Mouse (Mus musculus): ENCODE data around the gene Gm49342. TPM values are rescaled to one million over a fixed set of nuclear protein-coding genes. Genes with fewer than 3 reads are reported as not detected.

Gene Gm49342
- polyA plus RNA-seq (2021; fragmentation: Nextera tagmentation), result not detected in 2 replicates
- long read RNA-seq, experiment 1, partial matches to known transcripts, result 0 of 7 reads
- long read RNA-seq, experiment 1, other reads (novel, unspliced or antisense), result 7 of 7 reads
- long read RNA-seq, experiment 2, result 0 reads

DNA sequence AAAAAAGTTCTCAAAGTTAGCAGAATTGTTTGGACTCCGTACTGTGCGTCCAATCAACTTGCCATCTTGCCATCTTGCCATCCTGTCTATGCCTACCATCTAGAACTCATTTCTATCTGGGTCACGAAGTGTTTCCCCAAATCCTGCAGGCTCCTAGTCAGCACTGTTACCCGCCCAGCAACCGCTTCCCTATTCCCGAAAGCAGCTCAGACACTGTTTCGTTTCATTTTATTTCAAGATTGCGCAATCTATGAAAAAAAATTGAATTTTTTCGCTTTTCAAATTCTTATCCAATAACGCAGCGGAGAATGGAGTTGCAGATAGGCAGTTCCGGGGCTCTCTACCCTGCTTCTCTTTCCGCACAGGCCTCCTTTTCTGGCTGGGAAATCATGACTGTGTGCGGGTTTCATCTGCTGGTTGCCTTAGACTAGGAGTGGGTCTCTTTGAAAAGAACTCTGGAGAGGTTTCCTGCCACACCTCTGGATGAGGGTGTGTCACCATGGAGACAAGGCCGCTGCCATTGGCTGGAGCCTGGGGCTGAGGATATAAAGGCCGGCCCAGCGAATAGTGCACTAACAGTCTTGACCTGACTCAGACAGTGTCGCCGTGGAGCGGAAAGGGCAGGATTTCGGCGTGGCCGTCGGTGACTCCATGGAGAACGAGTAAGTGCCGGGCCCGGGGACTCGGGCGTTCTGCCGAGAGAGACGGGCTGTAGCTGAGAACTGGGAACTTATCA, at the start of gene Gm49342:
Gene Gm49342 (plus strand): TSS at position 586 of the 736 bp plus-strand sequence.

DNA sequence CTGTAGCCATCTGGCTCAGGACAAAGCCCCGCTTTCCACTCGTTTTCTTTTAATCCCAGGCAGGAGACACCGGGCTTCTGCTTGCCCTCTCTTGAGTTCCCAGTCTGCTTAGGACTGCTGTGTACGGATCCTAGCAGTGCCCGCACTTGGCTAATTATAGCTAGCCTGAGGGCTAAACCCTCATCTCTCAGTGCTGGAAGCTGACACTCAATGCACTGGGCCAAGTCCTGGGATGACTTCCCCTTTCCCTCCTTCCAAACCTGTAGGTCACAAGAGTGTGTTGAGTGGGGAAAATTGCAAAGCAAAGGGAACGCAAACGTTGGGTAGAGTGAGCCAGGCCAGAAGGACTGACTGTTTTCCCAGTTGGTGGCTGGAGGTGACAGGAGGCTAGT, 46.9 kb upstream of the Gm49342 start, which contains the start of gene Klhl33:
Gene Klhl33 (minus strand): TSS at position 134 of the 392 bp plus-strand sequence.

DNA sequence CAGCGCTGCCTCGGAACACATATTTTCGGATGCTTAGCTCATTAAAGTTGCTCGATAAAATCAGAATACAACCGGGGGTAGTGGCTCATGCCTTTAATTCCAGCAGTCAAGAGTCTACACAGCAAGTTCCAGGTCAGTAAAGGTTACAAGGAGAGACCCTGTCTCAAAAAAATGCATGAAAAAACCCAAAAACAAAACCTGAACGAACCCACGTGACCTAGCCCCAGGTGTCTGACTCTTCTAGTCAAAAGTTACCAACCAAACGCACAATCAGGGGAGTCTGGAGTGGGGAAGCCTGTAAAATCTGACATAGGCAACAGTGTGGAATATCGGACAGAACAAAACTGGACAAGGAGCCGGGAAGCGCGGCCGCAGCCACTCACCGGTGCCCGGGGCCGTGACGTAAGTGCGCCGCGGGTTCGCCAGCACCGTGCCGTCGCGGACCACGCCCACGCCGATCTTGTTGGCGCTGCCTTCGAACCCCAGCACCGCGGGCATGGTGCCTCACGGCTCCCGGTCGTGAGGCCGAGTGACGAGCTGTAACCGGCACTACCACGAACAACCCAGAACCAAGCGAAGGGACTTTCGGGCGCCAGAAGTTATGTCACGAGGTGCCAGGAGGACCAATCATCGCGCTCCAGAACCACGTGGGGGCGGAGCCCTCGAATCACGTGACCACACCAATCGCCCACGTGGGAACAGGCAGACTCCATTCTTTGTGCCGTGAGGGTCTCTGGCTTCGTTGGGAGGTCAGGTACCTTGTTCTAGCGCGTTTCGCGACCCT, 19.8 kb upstream of the Gm49342 start, which contains the start of the genes Osgep and Apex1:
Gene Osgep (minus strand): TSS at position 613 of the 784 bp plus-strand sequence.
Gene Apex1 (plus strand): TSS at position 688 of the 784 bp plus-strand sequence.

DNA sequence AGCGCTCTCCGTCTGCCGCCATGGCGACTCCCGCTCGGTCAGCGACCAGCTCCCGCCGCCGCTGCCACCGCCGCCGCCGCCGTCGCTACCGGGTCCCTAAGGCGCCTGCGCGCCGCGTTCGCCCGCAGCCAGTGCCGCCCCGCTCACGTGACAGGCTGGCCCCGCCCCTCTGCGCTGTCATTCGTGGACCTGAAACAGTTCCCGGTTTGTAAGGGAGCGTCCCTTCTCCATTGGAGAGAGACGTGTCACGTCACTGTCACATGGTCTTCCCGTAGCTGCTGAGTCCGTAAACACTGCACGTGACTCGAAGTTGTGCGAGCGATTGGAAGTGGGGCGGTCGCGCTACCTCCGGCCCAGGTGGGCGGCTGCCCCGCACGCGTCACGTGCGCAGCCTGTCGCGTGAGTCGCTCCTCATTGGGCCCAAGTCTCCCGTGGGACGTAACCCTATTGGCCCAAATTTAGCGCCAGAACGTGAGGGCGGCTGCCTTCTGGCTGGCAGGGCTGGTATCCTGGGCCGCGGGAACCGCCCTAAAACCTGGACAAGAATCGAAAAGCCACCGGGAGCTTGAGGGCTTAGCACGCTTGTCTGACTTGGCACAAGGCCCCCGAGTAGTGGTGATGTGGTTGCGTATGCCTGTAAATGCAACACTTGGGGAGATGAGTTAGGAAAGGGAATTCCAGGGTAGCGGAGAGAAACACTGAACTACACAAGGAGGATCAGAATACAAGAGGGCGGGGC, 13.4 kb upstream of the Gm49342 start, which contains the start of the genes Pip4p1 and Pnp:
Gene Pip4p1 (minus strand): TSS at position 103 of the 739 bp plus-strand sequence.
Gene Pnp (plus strand): TSS at position 329 of the 739 bp plus-strand sequence.

DNA sequence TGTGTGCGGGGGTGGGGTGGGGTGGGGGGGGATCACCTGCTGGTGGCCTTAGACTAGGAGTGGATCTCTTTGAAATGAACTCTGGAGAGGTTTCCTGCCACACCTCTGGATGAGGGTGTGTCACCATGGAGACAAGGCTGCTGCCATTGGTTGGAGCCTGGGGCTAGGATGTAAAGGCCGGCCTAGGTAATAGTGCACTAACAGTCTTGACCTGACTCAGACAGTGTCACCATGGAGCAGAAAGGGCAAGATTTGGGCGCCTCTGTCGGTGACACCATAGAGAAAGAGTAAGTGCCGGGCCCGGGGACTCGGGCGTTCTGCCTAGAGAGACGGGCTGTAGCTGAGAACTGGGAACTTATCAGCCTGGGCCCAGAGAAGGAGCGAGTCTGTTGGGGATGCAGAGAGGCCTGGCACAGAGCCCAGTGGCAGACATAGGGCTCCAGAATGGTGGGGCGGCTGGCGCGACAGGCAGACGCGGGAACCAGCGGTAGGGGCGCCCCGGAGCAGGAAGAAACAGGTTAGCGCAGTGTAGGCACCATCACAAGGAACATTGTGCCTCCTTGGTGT, 11.7 kb downstream of the Gm49342 start, which contains the start of gene Pnp2:
Gene Pnp2 (plus strand): TSS at position 51 of the 567 bp plus-strand sequence.

DNA sequence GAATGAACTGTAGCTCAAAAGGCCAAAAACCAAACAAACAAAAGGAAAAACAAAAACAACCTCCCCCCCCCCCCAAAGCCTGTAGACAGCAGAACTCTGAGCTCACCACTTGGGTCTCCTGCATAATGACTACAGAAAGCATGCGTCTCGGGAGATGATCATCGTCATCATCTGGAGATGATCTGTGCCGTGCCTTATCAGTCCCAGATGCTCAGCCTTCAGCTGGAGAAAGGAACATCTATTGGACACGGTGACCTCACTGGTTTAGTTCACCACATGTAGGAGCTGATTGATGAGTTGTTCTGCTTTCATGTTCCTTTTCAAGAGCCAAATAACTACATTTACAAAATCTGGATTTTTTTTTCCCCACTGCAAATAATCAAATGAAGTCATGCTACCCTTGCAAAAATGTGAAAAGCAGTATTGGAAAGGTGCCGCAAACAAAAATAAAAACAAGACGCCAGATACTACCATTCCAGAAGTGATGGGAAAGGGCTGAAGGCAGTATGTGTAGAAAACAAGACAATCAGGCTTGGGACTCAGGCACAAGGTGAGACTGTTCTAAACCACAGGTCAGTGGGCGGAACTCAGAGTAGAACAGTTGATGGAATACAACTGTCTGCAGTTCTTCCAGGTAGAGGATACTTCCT, 63.0 kb downstream of the Gm49342 start, which contains the start of gene Rnase10:
Gene Rnase10 (plus strand): TSS at position 600 of the 650 bp plus-strand sequence.

Other genes with a start within 250 kb of the Gm49342 start
- gene Olfr748, start 237.1 kb upstream of the Gm49342 start, polyA plus RNA-seq (2021; fragmentation: Nextera tagmentation), result not detected in 2 replicates
- gene Olfr749, start 199.4 kb upstream of the Gm49342 start, polyA plus RNA-seq (2021; fragmentation: Nextera tagmentation), result not detected in 2 replicates
- gene Ttc5, start 159.0 kb upstream of the Gm49342 start, polyA plus RNA-seq (2021; fragmentation: Nextera tagmentation), result 53.7 and 55.6 TPM in 2 replicates
- not detected in 2 replicates for gene Ccnb1ip1, start 136.8 kb upstream of the Gm49342 start, polyA plus RNA-seq (2021; fragmentation: Nextera tagmentation)
- gene Parp2, start 136.7 kb upstream of the Gm49342 start, polyA plus RNA-seq (2021; fragmentation: Nextera tagmentation), result 24.4 and 27.2 TPM in 2 replicates
- 1.2 and 2.4 TPM in 2 replicates for gene Tep1, start 74.0 kb upstream of the Gm49342 start, polyA plus RNA-seq (2021; fragmentation: Nextera tagmentation)
- gene Klhl33, start 47.0 kb upstream of the Gm49342 start, polyA plus RNA-seq (2021; fragmentation: Nextera tagmentation), result 0.19 and 0.49 TPM in 2 replicates
- gene Osgep, start 19.6 kb upstream of the Gm49342 start, polyA plus RNA-seq (2021; fragmentation: Nextera tagmentation), result 75.5 and 79.0 TPM in 2 replicates
- 86.9 and 97.4 TPM in 2 replicates for gene Apex1, start 19.5 kb upstream of the Gm49342 start, polyA plus RNA-seq (2021; fragmentation: Nextera tagmentation)
- 65.9 and 75.6 TPM in 2 replicates for gene Pip4p1, start 13.7 kb upstream of the Gm49342 start, polyA plus RNA-seq (2021; fragmentation: Nextera tagmentation)
- 9.8 and 10.9 TPM in 2 replicates for gene Pnp, start 13.4 kb upstream of the Gm49342 start, polyA plus RNA-seq (2021; fragmentation: Nextera tagmentation)
- 1.2 and 2.4 TPM in 2 replicates for gene Pnp2, start 11.5 kb downstream of the Gm49342 start, polyA plus RNA-seq (2021; fragmentation: Nextera tagmentation)
- 0.11 and 0.23 TPM in 2 replicates for gene Rnase10, start 63.2 kb downstream of the Gm49342 start, polyA plus RNA-seq (2021; fragmentation: Nextera tagmentation)
- gene Rnase9, start 97.4 kb downstream of the Gm49342 start, polyA plus RNA-seq (2021; fragmentation: Nextera tagmentation), result not detected in 2 replicates
- gene Rnase11, start 105.6 kb downstream of the Gm49342 start, polyA plus RNA-seq (2021; fragmentation: Nextera tagmentation), result not detected in 2 replicates
- 0.23 TPM in 1 of 2 replicates, not detected in the other for gene Rnase12, start 113.1 kb downstream of the Gm49342 start, polyA plus RNA-seq (2021; fragmentation: Nextera tagmentation)
- not detected in 2 replicates for gene Olfr750, start 129.9 kb downstream of the Gm49342 start, polyA plus RNA-seq (2021; fragmentation: Nextera tagmentation)
- gene Rnase4, start 146.6 kb downstream of the Gm49342 start, polyA plus RNA-seq (2021; fragmentation: Nextera tagmentation), result 17.8 and 18.4 TPM in 2 replicates
- gene Ang, start 146.6 kb downstream of the Gm49342 start, polyA plus RNA-seq (2021; fragmentation: Nextera tagmentation), result 4.1 and 4.4 TPM in 2 replicates
- not detected in 2 replicates for gene Eddm3b, start 169.9 kb downstream of the Gm49342 start, polyA plus RNA-seq (2021; fragmentation: Nextera tagmentation)
- 0.39 and 1.0 TPM in 2 replicates for gene Rnase6, start 179.4 kb downstream of the Gm49342 start, polyA plus RNA-seq (2021; fragmentation: Nextera tagmentation)
- gene Rnase1, start 202.3 kb downstream of the Gm49342 start, polyA plus RNA-seq (2021; fragmentation: Nextera tagmentation), result 2.7 and 2.9 TPM in 2 replicates
- gene Rnase2b, start 217.7 kb downstream of the Gm49342 start, polyA plus RNA-seq (2021; fragmentation: Nextera tagmentation), result not detected in 2 replicates

Data from layer of hippocampus, adult 6 months (tissue).